Mouse (Mus musculus) layer of hippocampus, postnatal 25 days (tissue): ENCODE data around the gene Plet1. TPM values are rescaled to one million over a fixed set of nuclear protein-coding genes. Genes with fewer than 3 reads are reported as not detected.
A peak's percentile ranks its signal among the peaks of the same experiment; 100 is the strongest.

Experiments used
- DNase-seq, 2 experiments: peaks; one replicate each; pipeline ENCODE4 v3.0.0; 2022; ENCODE audit warnings: mixed read lengths in 2 of 2, low spot score in 1 of 2; ENCODE audit errors: extremely low spot score in 1 of 2
- total RNA-seq, 2 experiments: library from RNA; stranded (reverse); gene quantifications; 2 replicates each; pipeline ENCODE4 v1.2.3; 2021

Gene Plet1
- total RNA-seq, 2 experiments from 2014 or later, result 0.15 to 0.21 TPM

DNA sequence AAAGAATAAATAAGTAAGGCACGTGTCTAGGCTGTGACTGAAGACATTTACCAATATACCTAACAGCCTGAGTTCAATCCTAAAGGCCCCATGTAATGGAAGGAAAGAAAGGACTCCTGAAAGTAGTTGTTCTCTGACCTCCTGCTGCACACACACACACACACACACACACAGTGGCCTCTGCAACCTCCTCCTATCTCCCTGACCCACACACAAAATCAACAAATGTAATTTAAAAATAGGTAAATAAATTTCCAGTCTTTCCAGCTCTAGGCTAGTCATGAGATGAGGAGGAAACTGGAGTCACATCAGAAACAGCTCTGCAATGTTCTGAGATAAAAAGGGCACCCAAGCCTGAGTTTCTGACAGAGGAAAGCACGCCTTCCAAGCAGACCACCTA is 548 bp upstream of the Plet1 start:
- DNase-seq, result no peak

DNA sequence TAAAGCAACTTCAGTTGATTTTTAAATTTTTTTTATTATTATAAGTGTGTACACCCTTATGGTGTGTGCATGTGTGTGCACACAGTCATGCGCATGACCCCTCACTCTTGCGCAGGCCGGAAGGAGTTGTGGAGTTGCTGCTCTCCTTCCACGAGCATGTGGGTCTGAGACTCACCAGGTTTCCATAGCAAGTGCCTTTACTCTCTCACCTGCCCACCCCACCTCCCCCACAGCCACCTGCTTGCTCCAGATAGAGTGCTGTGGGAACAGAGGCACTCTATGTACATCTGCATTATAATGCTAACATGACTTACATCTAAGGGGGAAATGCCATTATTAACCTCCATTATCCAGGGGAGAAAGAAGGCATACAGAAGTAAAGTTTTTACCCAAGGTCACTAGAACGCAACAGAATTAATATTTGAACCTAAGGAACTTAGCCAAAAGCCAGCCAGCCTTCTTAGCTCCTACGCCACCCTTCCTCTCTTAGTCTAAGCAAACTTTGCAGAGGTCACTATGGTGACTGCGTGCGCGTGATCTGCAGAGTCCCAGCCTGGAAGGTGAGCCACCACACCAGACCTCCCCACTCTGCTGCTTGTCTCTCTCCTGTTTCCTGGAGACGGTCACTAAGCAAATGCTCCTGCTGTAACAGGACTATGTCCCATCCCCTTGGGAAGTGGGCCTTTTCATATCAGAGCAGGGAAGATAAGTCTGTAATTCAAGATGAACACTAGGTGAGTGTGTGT is 1.3 kb downstream of the Plet1 start:
- DNase-seq, result no peak

DNA sequence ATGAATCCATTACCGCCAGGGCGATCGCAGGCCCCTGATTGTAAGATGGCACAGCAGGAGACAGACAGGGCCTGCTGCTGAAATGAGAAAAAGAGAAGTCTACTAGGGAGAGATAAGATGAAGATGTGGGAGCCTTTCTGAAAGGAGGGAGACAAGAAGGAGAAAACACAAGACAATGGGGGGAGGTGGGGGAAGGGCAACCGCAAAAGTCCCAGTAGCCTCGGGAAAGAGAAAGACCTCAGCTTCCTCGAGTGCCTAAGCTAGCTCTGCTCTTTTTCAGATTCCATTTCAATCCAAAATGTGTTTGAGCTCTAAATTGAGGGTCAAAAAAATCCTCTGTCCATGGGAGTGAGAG is 1.8 kb downstream of the Plet1 start:
- DNase-seq, result no peak

DNA sequence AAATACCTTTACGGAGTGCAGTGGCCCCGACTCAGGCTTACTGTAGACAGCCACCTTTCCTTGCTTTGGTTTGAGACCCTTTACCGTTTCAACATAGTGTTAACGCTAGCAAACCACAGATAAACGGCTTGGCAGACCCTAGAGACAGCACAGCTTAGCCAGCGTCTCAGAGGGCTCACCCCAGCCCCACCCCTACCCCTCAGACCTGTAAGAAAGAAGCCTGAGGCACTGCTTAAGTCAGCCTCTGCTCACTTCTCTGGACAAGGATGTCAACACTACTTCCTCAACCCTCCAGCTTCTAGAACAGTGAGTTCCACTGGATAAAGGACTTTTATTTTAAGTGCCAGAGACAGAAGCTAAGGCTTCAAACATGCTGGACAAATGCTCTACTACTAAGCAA is 2.2 kb downstream of the Plet1 start:
- no peak for DNase-seq

DNA sequence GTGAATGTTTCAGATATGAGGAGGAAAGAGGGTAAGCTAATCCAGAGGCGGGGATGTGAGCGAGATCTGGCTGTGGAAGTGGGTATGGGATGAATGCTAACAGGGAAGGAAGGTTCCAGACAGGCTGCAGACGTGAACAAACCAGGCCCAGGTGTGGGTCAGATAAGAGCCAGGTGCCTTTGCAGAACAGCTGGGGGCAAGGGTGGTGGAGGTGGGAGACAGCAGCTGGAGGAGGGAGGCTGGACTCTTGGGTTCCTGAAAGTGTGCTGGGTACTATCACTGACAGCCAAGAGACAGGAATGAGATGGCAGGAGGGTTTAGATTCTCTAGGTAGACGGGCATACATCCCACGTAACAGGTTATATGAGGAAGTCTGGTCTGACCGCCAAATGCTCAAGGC is 2.8 kb downstream of the Plet1 start:
- no peak for DNase-seq

DNA sequence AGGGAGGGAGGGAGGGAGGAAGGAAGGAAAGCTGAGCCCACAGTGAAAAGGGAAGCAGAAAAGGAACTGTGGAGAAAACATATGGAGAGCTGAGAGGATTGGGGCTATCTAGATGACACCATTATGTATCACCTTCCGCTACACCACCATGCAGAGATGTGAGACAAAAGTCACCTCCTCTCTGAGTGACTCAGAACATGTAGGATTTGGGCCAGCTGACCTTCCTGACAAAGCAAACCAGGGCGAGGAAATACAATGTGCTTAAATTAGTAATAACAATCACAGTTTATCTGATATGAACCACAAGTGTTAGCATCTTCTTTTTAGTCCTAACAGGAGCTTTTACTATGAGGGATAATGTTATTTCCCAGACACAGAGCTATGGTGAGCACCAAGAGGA is 3.2 kb downstream of the Plet1 start:
- no peak for DNase-seq

DNA sequence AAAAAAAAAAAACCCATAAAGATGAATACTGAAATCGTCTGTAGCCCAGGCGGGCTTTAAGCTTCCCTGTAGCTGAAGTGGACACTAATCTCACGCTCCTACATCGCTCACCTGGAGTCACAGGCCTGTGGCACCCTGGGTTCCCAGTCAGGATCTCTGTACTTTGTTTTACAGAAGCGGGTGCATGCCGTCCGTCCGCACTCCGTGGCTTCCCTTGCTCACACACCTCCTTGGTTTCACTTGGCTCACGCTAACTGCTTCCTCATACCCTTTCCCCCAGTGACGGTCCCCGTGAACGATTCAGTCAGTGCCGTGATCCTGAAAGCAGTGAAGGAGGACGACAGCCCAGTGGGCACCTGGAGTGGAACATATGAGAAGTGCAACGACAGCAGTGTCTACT is 4.5 kb downstream of the Plet1 start:
- DNase-seq, result no peak

DNA sequence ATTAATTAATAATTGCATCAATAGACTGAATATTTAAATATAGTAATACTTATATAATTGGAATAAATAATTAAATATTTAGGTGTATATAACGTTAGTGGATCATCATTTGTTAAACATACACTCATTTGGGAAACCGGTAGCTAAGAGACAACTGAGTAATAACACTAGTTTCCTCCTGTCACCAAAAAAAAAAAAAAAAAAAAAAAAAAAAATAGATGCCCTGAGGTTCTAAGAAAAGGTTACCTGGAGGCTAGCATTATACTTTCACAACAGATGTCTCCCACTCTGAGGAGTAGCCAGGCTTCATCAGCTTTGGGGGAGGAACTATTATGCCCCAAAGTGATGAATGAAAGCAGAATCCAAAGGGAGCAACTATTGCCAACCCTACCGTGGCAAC is 5.5 kb downstream of the Plet1 start:
- no peak for DNase-seq

DNA sequence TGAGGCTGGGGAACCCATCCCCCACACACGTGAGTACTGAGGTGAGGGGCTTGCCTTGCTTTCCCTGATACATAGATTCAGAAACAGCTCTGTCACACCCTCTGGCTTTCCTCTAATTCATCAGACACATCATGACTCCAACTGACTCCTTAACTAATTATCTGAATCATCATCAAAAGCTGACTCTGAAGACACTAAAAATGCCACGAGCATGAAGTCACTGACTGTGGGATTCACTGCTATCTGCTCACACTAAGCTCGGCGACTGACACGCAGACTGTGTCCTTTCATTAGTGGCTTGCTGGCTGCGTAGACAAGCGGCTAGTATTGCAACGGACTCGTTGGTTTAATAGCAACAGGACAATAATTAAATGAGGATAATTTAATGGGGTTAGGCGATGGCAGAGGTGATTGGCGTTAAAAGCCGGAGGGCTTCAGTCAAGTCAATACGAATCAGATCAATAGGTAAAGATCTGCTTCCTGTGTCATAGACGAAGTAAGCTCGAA is 6.2 kb downstream of the Plet1 start:
- DNase-seq, result no peak

DNA sequence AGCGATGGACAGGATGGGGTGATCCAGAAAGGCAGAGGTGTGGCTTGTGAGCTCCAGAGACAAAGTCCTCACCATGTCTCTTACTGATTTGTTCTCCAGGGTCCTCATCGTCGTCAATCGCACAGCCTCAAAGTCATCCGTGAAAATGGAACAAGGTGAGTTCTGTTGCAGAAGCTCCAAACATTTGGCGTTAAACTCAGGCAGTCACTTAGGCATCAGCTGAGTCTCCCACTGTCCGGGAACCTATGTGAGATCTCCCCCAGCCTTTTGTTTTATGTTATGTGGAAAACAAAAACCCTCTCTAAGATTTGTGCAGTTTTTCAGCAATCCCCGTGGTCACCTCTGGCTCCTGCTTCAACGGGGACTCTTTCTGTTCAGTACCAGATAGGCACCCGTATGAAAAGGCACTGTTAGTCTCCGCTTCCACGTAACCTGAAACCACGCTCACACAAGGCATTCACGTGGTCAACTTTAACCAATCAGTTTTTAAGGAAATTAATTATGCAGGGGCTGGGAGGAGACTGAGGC is 6.7 kb downstream of the Plet1 start:
- no peak for DNase-seq

DNA sequence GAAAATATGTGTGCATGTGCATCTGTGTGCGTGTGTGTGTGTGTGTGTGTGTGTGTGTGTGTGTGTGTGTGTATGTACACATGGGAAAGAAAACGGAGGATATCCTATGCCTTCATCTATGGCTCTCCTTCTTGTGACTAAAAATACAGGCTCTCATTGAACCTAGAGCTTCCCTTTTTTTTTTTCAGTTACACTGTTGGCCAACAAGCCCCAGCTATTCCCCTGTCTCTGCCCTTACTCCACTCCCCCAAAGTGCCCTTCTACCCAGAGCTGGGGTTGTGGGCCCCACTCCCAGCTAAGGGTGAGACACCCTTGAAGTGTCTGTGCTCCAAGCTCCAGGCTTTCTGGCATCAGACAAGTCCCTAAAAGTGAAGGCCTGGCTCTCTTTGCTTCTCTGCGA is 8.6 kb downstream of the Plet1 start:
- DNase-seq, result no peak

DNA sequence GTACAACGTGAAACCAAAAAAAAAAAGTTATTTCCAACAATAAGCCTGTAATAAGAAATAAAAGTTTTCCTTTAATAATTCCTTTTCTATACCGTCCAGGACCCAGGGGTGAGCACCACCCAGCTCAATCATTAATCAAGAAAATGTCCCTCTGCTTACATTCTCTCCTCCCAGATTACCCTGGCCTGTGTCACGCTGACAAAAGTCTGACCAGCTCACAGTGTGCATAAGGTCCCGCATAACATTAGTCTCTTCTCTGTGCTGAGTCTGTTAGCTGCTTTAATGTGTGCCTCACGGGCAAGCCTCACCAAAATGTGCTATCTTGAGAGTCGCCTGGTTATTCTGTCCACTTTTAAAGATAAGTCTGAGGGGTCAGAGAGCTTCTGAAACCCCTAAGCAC is 11.1 kb downstream of the Plet1 start:
- no peak for DNase-seq

DNA sequence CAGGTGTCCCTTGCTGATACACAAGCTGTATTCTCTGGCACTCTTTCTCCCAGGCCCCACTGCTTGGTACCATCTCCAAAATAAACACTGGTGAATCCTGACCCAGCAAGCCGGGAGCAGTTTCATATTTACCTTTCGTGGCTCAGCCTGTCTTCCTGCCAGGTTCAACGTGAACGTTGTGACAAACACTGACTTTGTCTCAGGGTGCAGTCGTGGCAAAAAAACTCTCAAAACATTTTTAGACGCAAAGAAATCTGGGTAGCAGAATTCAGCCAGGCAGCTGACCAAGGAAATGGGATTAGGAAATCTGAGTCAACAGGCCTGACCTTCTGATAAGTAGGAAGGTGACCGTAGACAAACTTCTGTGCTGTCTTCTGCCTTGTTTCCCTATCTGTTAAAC is 13.2 kb downstream of the Plet1 start:
- DNase-seq, result no peak

DNA sequence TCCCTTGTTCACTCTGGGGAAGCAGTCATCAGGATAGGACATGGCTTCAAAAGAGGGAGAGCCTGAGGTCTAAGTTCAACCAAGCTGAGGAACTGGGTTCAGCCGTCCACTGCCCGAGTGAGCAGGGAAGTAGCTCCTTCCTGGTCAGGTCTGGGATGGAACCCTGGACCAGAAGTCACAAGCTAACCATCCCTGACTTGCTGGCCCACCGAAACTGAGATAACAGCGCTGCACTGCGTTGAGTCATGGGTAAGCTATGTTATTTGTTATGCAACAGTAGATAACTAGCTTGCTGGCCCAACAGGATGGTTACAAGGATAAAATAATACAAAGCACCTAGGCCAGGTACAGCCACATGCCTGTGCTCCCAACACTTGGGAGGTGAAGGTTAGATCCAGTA is 21.1 kb downstream of the Plet1 start:
- no peak for DNase-seq

DNA sequence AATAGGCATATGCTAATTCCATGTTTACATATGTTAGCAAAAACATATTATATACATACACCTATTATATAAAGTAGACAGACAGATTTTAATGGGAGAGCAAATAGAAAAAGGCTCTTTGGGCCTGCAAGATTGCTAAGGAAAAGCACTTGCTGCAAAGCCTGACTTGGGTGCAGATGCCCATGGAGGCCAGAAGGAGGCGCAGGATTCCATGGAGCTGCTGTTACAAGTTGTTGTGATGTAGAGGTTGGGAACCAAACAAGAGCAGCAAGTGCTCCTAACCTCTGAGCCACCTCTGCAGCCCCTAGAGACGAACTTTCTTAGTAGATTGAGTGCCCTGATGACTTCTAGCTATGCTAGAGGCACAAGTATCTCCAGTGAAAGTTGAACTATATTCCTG is 24.5 kb downstream of the Plet1 start:
- DNase-seq, result no peak

DNA sequence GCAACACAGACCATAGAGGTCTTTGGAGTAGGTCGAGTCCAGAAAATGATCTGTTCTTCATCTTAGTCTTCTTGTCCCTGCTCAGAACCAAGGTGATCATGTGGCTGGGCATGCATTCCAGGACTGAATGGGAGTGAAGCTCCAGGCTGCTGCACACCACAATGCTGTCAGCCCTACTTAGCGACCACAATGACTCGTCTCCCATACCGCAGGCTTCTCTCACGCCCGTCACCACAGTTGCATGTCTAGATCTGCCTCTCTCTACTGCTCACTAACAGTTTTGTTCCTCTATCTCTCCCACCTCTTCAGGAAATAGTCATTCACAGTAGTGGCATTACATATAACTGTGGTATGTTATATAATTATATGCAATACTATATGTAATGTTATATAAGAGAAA is 26.4 kb downstream of the Plet1 start:
- DNase-seq, result no peak

DNA sequence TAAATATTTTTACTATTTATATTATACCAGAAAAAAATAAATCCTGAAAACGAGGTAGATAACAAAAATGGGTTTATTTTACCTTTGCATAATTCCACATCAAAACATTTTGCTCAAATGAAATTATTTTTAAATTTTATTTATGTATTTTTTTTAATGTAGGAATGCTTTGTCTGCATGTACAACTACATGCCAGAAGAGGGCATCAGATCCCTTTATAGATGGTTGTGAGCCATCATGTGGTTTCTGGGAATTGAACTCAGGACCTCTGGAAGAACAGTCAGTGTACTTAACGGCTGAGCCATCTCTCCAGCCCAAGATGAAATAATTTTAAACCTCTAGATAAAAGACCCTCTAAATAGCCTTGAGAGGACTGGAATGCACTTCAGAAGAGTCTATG is 27.2 kb downstream of the Plet1 start:
- no peak for DNase-seq

DNA sequence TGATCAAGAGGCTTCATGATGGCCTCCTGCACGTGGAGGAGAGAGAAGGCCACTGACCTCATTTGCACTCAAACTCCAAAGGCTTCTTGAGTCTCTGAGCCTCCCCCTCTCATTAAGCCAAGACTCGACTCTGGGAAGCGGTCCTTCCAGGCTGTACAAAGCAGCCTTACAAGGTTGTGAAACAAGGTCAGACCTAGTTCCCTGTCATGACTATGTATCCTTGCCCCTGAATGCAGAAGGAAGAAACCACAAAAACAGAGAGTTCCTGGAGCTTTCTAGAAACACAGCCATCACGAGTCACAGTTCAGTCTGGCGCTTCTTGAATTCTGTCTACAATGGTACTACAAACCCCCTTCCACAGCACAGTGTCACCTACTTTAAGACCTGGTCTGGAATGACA is 28.2 kb downstream of the Plet1 start:
- DNase-seq, result no peak

DNA sequence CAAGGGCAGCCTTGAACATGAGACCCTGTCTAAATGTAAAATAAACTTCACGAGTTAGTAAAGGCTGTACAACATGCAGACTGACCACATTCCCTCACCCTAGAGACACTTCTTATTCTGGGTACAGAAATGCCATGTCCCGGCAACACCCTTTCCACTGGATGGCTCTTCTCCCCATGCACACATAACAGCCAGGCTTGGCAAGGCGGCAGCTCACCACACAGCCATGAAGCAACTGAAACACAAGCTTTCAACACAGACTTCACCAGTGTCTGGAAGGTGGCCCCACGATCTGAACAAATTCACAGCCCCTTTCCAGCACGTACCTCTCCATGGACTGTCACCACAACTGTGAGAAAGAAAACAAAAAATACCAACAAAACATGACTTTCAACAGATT is 30.6 kb downstream of the Plet1 start:
- DNase-seq, result no peak

DNA sequence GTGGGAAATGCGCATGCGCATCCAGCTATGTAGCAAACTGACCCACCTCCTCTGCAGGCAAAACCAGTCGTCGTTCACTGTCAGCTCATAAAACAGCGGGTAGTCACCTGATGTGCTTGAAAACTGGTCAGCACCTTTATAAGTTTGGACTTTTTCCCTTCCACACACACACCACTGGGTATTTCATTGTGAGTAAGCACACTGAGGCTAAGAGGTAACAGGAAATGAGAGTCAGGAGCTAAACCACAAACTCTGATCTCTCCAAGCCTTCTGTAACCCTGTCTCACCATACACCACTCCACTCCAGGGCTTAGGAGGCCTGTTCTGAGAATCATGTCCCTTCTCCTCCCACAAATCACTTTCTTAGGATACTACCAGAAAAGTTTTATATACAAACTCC is 31.3 kb downstream of the Plet1 start:
- DNase-seq, result no peak

DNA sequence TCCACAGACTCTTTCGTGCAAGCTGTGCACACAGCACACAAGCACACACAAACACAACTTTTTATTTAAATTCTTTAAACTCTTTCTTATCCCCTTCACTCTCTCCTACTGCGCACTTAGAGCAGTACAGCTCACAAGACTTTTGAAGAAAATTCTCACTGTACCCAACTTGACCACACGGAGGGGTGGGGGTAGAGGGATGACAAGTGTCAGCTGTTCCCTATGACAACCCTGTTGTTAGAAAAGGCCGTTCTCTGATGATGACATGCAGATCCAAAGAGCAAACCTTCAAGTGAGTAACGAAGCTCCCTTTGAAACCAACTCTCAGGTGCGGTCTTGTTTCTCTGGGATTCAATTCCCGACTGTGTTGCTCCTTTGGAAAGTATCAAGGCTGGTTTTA is 33.5 kb downstream of the Plet1 start:
- no peak for DNase-seq

DNA sequence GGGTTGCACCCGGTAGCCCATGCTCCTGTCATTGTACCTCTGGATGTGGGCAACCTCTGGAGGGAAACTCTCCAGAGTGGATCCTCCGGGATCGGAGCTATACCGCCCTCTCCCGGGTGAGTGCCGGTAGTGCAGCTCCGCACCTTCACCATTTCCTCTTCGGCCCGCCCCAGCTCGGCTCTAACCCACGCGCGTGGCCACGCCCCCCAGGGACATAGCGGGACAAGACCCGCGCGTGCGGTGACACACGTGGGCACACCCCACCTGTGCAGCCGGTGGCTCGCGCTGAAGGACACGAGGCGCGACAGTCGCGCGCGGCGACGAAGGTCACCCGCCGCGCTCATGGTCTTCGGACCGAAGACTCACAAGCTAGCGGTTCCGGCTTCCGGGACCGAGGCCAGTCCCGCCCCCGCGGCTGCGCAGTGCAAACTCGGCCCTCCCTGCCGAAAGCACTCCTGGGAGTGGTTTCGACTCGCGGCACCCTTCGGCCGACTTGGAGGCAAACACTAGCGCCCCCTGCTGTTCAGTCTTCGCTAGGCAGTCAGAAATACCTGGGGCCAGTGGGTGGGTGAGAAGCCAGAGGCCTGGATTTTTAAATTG is 34.1 kb downstream of the Plet1 start, which contains the start of gene Pts:
Gene Pts, minus strand, starts transcription at position 432 of the 600 bp plus-strand sequence.
- peak; percentile 97 to 98 for DNase-seq
